Mouse (Mus musculus) Patski (cell line): ENCODE results near the gene Dok4. TPM values are rescaled to one million over a fixed set of nuclear protein-coding genes. Genes with fewer than 3 reads are reported as not detected.

ENCODE experiments used
- ATAC-seq: fragments of 100-300 bp; one replicate; pipeline ENCODE4 v1.8.0; 2021
- CTCF ChIA-PET: fragments of 350-600 bp; sonication (Branson Sonifier 250); formaldehyde crosslinking; loops from one replicate; lab custom pipeline; 2022; ENCODE audit warnings: inconsistent platforms; lab: Charles Lee
- POLR2A ChIA-PET: fragments of 350-600 bp; sonication (Branson Sonifier 250); formaldehyde crosslinking; loops from one replicate; lab custom pipeline; 2022; ENCODE audit warnings: antibody characterized with exemption, inconsistent platforms; lab: Charles Lee
- DNase-seq: peaks from one replicate; pipeline ENCODE4 v3.0.0-alpha.2; 2011; ENCODE audit warnings: low read depth, low spot score
- H3K27me3 ChIP-seq: fragments of 371-371 bp; one replicate; pipeline ENCODE4 v1.5.1; 2021
- CTCF ChIP-seq: fragments of 100-300 bp; IDR thresholded peaks from one replicate; pipeline ENCODE4 v1.5.1; 2021
- in situ Hi-C: fragments of 300-500 bp; cut with MboI; formaldehyde crosslinking; loops from 3 replicates; pipeline ENCODE4 v1.11.1; 2018; ENCODE audit warnings: low pct_unique_long_range_greater_than_20kb, mixed read lengths
- polyA plus RNA-seq: library from polyadenylated mRNA; unstranded; gene quantifications from one replicate; pipeline ENCODE4 v1.2.3, GENCODE M21; 2021

Gene Dok4
- polyA plus RNA-seq, 1 experiment from 2014 or later, result 46.4 TPM

DNA sequence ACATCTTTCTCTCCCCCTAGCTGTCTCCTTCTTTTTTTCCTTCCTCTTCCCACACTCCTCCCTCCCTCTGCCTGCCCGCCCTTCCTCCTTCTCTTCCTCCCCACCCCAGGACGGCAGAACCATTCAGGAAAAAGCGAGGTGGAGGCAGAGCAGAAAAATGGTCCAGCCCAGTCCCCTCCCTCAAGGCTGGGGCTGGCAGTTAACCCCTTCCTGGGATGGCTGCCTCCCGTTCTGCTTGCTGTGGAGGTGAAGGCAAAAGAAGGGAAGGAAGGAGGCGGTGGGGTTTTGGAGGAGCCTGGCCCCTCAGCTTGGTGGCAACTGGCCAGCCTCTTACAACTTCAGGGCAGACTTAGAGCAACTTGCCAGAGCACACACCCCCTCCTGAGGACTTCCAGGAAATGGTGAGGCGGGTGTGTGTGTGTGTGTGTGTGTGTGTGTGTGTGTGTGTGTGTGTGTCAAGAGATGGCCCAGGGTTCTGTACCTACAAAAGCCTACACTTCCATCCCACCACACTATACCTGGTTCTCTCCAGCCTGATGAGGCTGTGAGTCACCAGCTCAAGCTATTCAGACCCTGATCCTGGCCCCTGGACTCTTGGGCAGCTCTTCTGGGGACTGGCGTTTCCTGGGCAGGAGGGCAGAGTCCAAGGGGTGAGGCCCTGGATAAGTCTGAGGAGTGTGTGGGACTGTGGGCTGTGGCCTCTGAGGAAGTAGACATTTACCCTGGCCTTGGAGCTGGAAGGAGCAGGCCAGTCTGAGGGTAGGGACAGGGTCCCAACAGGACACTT lies 4.8 kb downstream of the Dok4 start:
- TF ChIP-seq CTCF, result no peak
- no peaks in the 10 kb centered on the region for H3K27me3 ChIP-seq
- no peak for DNase-seq
- ChIA-PET CTCF (interaction anchor here (1.0 to 5.6 kb wide), 5 partner anchors 19 to 167 kb away, joined by 3 to 41 read pairs (median 3); no protein-coding TSS in a partner anchor), POLR2A (interaction anchor here (0.9 to 1.1 kb wide), 2 partner anchors 8 to 44 kb away, joined by 3 to 7 read pairs; no protein-coding TSS in a partner anchor)
- in situ Hi-C loops, result loop anchor here (5.0 kb wide), 1 partner anchor 36 kb away; no protein-coding TSS in a partner anchor
- ATAC-seq, result no peak

DNA sequence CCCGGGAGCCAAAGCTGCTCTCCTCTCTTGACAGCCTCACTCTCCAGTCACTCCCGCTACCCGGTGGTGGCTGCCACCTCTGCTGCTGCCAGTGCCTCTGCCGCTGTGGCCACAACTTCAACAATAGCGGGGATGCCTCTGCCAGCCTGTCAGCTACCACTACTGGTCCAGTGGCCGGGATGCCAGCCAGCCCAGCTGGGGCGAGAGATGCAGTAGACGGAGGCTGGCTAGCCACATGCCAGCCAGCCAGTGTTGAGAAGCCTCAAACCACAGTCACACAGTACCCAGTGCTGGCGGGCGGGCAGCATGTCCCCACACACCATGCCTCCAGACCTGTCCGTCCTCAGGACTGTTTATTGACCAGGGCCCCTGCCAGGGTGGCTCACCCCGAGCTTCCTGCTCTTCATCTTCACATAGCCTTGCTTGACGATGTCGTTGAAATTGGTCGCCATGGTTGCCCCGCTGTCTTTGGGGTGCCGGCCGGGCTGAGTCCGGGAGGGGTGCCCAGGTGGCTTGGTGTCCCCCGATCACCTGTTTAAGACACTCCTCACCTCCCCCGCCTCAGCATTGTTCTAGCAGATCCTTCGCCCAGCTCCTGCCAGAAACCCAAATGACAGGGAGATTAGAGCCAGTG lies 5.5 kb downstream of the Dok4 start:
- in situ Hi-C loops, result loop anchor here (5.0 kb wide), 1 partner anchor 37 kb away; no protein-coding TSS in a partner anchor
- CTCF ChIA-PET, result interaction anchor here (1.0 to 1.8 kb wide), 3 partner anchors 39 to 71 kb away, joined by 3 to 6 read pairs (median 3); no protein-coding TSS in a partner anchor
- no peak for TF ChIP-seq CTCF
- ATAC-seq (no peak), DNase-seq (no peak)
- POLR2A ChIA-PET, result interaction anchor here (1.1 kb wide), 1 partner anchor 45 kb away, joined by 7 read pairs; no protein-coding TSS in a partner anchor
- no peaks in the 10 kb centered on the region for H3K27me3 ChIP-seq

DNA sequence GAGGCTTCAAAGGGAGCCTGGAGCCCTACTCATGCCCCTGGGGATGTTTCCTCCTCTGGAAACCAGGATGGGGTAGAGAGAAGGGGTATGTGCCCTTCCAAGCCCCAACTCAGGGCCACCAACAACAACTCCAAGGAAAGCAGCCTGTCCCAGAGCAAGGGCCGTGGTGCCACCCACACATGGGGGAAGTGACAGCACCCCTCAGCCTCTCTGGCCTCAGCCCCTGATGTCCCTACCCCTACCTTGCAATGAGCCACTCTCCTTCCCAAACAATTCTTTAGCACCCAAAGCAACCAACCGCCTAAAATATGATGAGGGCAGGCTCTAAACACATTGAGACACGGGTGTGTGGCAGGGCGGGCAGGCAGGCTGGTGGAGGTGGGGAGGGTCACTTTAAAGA lies 6.1 kb downstream of the Dok4 start:
- no peak for ATAC-seq
- TF ChIP-seq CTCF, result no peak
- ChIA-PET CTCF (interaction anchor here (1.0 to 1.8 kb wide), 2 partner anchors 55 to 72 kb away, joined by 3 to 6 read pairs; no protein-coding TSS in a partner anchor), POLR2A (no interaction called here)
- in situ Hi-C loops, result loop anchor here (5.0 kb wide), 1 partner anchor 37 kb away; no protein-coding TSS in a partner anchor
- DNase-seq, result no peak
- H3K27me3 ChIP-seq, result no peaks in the 10 kb centered on the region

DNA sequence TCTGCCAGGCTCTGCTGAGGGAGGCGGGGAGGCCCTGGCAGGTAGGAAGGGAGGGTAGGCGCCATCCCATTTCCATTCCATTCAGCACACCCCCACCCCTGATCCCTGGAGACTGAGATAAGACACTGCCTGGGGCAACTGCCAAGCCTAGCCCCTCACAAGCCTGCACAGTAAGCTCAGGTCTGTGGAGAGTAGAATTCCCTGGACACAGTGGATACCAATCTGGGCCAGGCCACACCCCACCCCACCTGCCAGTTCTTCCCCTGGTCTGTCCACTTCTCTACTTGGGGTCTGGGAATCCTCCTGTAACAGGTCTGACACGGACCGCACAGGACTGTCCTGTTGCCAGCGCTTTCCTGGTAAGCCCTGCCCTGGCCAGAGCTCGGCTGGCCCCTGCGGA lies 7.0 kb downstream of the Dok4 start:
- ChIA-PET POLR2A (no interaction called here), CTCF (interaction anchor here (1.8 kb wide), 1 partner anchor 54 kb away, joined by 6 read pairs; no protein-coding TSS in a partner anchor)
- DNase-seq (no peak), ATAC-seq (no peak)
- in situ Hi-C loops, result no loop called here
- no peaks in the 10 kb centered on the region for H3K27me3 ChIP-seq
- TF ChIP-seq CTCF, result no peak

DNA sequence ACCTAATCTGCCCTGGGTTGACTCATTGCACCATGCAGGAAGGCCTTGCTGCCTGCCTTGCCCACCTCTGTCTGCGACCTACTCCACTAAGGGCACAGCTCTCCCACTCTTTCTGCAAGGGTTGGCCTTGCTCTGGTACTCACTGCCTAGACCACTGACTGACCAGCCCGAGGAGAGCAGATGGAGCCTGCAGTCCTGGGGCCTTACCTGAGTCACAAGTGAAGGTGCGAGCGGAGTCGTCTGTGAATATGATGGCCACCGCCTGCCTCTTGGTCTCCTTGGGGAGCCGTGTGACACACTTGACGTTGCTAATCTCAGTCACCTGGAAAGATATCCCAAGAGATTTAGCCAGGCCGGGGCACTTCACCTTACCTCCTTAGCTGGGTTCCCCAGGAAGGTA lies 9.2 kb downstream of the Dok4 start:
- no peak for TF ChIP-seq CTCF
- in situ Hi-C loops, result no loop called here
- ATAC-seq, result no peak
- ChIA-PET POLR2A (interaction anchor here (0.6 to 1.0 kb wide), 5 partner anchors 10 to 80 kb away, joined by 3 to 5 read pairs (median 3); no protein-coding TSS in a partner anchor), CTCF (interaction anchor here (1.0 to 4.6 kb wide), 4 partner anchors 7 to 45 kb away, joined by 3 to 23 read pairs (median 3); partner anchors contain the start of gene Dok4)
- H3K27me3 ChIP-seq, result no peaks in the 10 kb centered on the region
- DNase-seq, result no peak

DNA sequence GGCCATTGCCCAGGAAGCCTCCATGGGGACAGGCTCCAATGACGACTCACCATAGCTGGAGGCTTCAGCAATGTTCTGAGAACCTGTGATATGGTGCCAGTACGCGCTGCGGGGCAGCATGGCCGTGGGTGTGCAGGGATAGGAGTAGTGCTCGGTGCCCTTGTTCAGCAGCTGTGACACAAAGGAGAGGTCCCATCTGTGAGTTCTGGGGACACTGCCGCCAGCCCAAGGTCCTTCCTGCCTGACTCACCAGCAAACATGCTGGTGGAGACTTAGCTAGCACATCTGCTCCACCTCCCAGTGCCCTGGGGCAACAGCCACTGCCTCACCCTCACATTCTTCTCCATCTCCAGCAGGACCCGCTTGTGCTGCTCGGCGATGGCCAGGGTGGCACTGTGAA lies 10.8 kb downstream of the Dok4 start:
- H3K27me3 ChIP-seq, result no peaks in the 10 kb centered on the region
- in situ Hi-C loops, result no loop called here
- peak; percentile 29 for ATAC-seq
- CTCF ChIA-PET, result interaction anchor here (4.6 kb wide), 1 partner anchor 9 kb away, joined by 23 read pairs; the partner anchor contains the start of gene Dok4
- DNase-seq, result no peak
- TF ChIP-seq CTCF, result no peak
- POLR2A ChIA-PET, result interaction anchor here (0.7 kb wide), 1 partner anchor 27 kb away, joined by 3 read pairs; no protein-coding TSS in a partner anchor

DNA sequence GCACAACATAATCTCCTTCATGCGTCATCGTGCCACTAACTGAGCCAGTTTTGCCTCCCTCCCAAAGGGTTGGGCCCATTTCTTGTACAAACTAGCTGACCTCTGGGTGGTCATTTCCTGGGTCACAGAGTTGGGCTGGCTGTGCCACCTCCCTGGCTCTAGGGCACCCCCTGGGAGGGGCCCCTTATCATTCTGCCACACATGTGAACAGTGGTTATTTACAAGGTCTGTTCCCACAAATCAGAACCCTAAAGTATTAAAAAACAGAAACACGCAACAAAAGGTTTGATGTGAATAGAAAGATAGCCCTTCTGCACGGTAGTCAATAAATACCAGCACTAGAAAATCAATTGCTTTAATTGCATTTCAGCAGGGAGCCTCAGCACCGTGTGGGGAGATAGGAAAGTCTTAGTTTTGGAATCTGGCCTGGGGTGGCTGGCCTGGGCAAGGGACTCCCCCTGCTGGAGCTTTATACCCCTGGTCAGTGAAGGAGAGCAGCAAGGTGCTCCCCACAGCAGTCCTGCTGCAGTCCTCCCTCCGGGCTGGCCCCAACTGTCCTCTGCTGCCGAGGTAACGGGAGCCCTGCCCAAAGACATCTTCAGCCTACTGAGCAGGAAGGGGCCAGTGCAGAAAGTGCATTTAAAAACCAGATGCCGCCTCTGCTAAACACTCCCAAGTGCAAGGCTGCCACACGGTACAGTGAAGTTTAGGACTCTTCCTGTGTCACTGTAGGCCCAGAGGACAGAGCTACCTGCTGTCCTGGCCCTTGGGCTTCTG lies 12.0 kb downstream of the Dok4 start:
- ATAC-seq (no peak), DNase-seq (no peak)
- in situ Hi-C loops, result no loop called here
- H3K27me3 ChIP-seq, result no peaks in the 10 kb centered on the region
- ChIA-PET CTCF (interaction anchor here (0.7 to 4.6 kb wide), 3 partner anchors 10 to 41 kb away, joined by 3 to 23 read pairs (median 3); partner anchors contain the start of gene Dok4), POLR2A (interaction anchor here (0.6 to 1.3 kb wide), 2 partner anchors 8 to 905 kb away, joined by 3 to 4 read pairs; no protein-coding TSS in a partner anchor)
- TF ChIP-seq CTCF, result no peak

DNA sequence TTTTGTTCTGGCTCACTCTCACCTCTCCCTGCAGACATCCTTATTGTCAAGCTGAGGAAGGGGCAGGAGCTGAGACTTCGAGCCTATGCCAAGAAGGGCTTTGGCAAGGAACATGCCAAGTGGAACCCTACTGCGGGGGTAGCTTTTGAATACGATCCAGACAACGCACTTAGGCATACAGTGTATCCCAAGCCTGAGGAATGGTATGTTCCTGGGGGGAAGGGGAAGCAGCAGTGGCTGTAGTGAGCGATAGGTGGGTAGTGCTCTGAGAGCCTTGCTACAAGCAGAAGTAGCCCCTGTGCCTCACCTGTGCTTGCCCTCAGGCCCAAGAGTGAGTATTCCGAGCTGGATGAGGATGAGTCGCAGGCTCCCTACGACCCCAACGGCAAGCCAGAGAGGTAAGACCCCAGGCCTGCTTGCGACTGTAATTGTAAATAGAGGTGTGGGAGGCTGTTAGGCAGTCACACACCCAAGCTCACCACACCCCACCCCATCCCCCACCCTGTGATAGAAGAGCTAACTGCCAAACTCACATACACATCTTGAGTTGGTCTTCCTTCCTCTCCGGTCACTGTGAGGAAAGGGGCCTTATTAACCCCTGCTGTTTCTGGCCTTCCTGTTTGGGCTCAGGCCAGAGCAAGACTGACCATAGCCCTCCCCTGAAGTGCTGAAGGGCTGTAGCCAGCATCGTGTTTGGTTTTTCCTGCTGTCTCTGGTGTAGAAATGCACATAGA lies 13.5 kb downstream of the Dok4 start:
- no peak for TF ChIP-seq CTCF
- CTCF ChIA-PET, result interaction anchor here (1.1 to 4.6 kb wide), 3 partner anchors 11 to 45 kb away, joined by 3 to 23 read pairs (median 3); partner anchors contain the start of gene Dok4
- in situ Hi-C loops, result no loop called here
- ATAC-seq (no peak), DNase-seq (no peak)
- POLR2A ChIA-PET, result interaction anchor here (1.8 kb wide), 1 partner anchor 41 kb away, joined by 8 read pairs; no protein-coding TSS in a partner anchor
- H3K27me3 ChIP-seq, result no peaks in the 10 kb centered on the region
